Comparison of ENCODE assay signal across 12 mouse cellular contexts in genomic region chr5:55293301-55293700, GRCm38 (mm10).
A peak's percentile ranks its signal among the peaks of the same experiment; 100 is the strongest.
DNase-seq lines count a peak whose midpoint lies in the region; ATAC-seq and TF ChIP-seq lines count a peak whose summit lies in the region.
"Had no signal": no experiment of that assay in that cellular context is flagged by ENCODE, and none has a peak within 500 bp of the region (broad histone marks: within the 10 kb centered on the region; RNA-seq: fewer than 3 reads in every experiment).

No protein-coding gene starts in this region.

- no peaks in the 10 kb centered on the region for H3K27me3 ChIP-seq in forebrain, postnatal 0 days (ENCODE audit: insufficient read depth, low read length)
- H3K27me3 ChIP-seq in midbrain, embryonic 16.5 days (ENCODE audit: control insufficient read depth, insufficient read depth, low read depth, low read length) = no peaks in the 10 kb centered on the region

- no peak for DNase-seq in frontal cortex, postnatal 25 days (ENCODE audit: low spot score in 2 of 2)
- peak; percentile 11 for DNase-seq in ES-CJ7 (ENCODE audit: low read depth, low spot score)
- peak; percentile 47 for DNase-seq in forebrain, postnatal 0 days
- no peak for DNase-seq in B cell, adult 2 months
- DNase-seq in heart, adult 8-10 months (ENCODE audit: low spot score) = no peak
- no peak for DNase-seq in cerebellum, postnatal 25 days
- DNase-seq: cerebellum, adult 2 months; gastrocnemius, adult 2 months; heart, postnatal 4 days; liver, postnatal 0 days had no signal

- H3K9ac ChIP-seq in forebrain, postnatal 0 days = no peak overlapping the region
- no peak overlapping the region for H3K9ac ChIP-seq in midbrain, embryonic 16.5 days (ENCODE audit: low read depth, low read length)
- H3K9ac ChIP-seq: liver, postnatal 0 days had no signal

- 64% methylated on average over 2 of the region's 2 CpGs for WGBS in forebrain, postnatal 0 days
- 55% methylated on average over 2 of the region's 2 CpGs for WGBS in midbrain, embryonic 16.5 days

- H3K4me3 ChIP-seq in forebrain, postnatal 0 days (ENCODE audit: low read depth, low read length) = no peak overlapping the region
- no peak overlapping the region for H3K4me3 ChIP-seq in midbrain, embryonic 16.5 days (ENCODE audit: low read depth, low read length)
- H3K4me3 ChIP-seq: gastrocnemius, adult 2 months had no signal

- H3K36me3 ChIP-seq in forebrain, postnatal 0 days (ENCODE audit: insufficient read depth) = no peaks in the 10 kb centered on the region
- no peaks in the 10 kb centered on the region for H3K36me3 ChIP-seq in midbrain, embryonic 16.5 days (ENCODE audit: control insufficient read depth, insufficient read depth, low read length)

- peak; percentile 99 for ATAC-seq in frontal cortex, adult (ENCODE audit: low TSS enrichment)
- peak; percentile 45; the same call in 1 of the 2 replicates for ATAC-seq in forebrain, postnatal 0 days
- peak; percentile 84 for ATAC-seq in midbrain, embryonic 16.5 days
- ATAC-seq: liver, postnatal 0 days had no signal

- no peak overlapping the region for H3K4me2 ChIP-seq in forebrain, postnatal 0 days (ENCODE audit: low read depth)
- no peak overlapping the region for H3K4me2 ChIP-seq in midbrain, embryonic 16.5 days (ENCODE audit: low read length)

- H3K27ac ChIP-seq in forebrain, postnatal 0 days (ENCODE audit: low read depth, low read length) = no peak overlapping the region
- 0 out of 2 replicates have a peak overlapping the region, but pooled peaks have one; percentile 28 for H3K27ac ChIP-seq in midbrain, embryonic 16.5 days (ENCODE audit: low read length)
- H3K27ac ChIP-seq: gastrocnemius, adult 2 months had no signal

- H3K9me3 ChIP-seq in forebrain, postnatal 0 days (ENCODE audit: low read length) = no peaks in the 10 kb centered on the region
- H3K9me3 ChIP-seq in midbrain, embryonic 16.5 days (replicated peaks; ENCODE audit: control insufficient read depth, low read length, poor library complexity, severe bottlenecking) = no peaks in the 10 kb centered on the region

- H3K4me1 ChIP-seq in forebrain, postnatal 0 days (ENCODE audit: insufficient read depth) = no peaks in the 10 kb centered on the region
- peaks cover 7% of the 10 kb centered on the region; the same call in 1 of the 2 replicates for H3K4me1 ChIP-seq in midbrain, embryonic 16.5 days (ENCODE audit: control insufficient read depth, insufficient read depth, low read length)

- TF ChIP-seq CTCF in forebrain, postnatal 0 days (IDR thresholded peaks at IDR 0.05; ENCODE audit: low read depth) = peak; percentile 58

Comparison
In these comparisons a context has a peak if more than half of its experiments do, and no peak if none do; other contexts are left out.
1. ATAC-seq: peak in every context shown above with its lines; median percentile 99 in frontal cortex, adult; 84 in midbrain, embryonic 16.5 days; 45 in forebrain, postnatal 0 days.
2. DNase-seq: peak in ES-CJ7 (single experiment) and forebrain, postnatal 0 days (single experiment); none in frontal cortex, postnatal 25 days (0 of 2), B cell, adult 2 months (0 of 2), heart, adult 8-10 months (single experiment) and cerebellum, postnatal 25 days (0 of 2).